Mouse (Mus musculus) cerebellum, postnatal 10 days (tissue): Measurements from ENCODE around the gene Fam241b.
A peak's percentile ranks its signal among the peaks of the same experiment; 100 is the strongest.

Experiments
- DNase-seq, 2 experiments: peaks; one replicate each; pipeline ENCODE4 v3.0.0; 2021; ENCODE audit warnings: mixed read lengths in 2 of 2

Fam241b gene

DNA sequence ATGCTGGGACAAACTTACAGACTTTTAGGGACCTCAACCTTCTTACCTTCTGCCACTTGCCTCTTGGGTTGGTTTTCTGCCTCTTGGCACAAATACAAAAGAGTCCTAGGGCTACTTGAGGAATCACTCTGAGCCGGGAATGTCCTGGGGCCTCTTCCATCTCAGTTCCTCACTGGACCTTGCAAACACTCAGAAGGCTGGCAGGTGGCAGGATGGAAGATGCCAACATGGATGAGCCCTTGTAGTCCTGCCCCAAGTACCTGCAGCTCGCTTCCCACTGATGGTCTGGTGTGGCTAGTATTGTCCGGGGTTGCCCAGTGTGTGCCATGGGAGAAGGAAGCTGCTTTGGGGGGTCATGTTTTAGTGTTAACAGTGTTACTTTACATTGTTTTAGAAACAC is 73.8 kb downstream of the Fam241b start:
- peak in 1 of 2 experiments; percentile 40 for DNase-seq

- no peak for DNase-seq
These were observed 74.3 kb downstream of the Fam241b start for GRCm38 (mm10) chr10:62069398-62069797.

DNA sequence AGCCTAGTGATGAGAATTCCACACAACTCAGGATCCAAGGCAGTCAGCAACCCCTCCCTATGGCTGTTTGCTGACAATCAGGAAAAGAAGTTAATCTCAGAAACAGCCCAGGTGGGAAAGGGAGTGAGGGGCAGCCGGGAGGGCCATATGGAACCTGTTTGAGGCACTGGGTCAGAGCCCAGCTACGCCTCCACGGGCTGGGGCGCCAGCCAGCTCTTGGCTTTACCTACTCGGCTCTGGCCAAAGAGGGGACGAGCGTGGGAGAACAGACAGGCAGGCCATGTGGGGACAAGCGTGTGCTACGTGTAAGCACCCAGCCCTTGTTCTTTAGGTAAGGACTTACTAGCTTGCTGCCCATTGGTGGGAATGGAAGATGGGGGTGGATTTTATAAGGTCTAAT is 75.2 kb downstream of the Fam241b start:
- DNase-seq, result peak; percentile 97 to 98

- DNase-seq, result no peak
These were observed 77.5 kb downstream of the Fam241b start for GRCm38 (mm10) chr10:62066213-62066612.

- no peak for DNase-seq
These were observed 80.9 kb downstream of the Fam241b start for GRCm38 (mm10) chr10:62062786-62063185.

DNA sequence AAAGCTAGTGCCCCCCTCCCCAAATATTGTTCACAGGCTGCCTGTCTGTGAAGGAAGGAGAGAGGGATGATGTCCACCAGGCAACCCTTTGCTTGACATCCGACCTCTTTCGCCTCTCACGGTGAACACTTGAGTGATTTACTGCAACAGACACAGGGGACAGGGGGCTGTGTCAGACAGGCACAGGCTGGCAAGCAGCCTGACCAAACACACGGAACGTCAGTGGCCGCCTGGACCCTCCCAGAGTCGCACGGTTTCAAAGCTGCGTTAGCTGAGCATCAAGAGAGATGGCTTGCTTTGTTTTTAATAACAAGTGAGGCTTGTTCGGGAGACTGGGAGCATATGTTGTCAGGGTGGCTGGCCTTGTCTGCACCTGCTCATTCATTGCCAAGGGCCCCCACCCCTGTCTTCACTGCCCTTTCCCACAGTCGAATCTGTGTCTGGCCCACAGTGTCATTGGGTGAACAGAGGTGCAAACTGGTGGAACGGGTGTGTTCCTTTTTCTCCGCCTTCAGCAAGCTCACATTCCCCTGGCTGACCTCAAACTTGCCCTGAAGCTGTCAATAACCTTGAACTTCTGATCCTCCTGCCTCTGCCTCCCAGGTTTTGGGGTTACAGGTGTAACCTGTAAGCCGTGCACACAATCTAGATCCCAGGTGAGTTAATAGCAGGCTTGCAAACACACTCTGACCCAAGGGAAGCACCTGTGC is 82.6 kb downstream of the Fam241b start:
- peak in 1 of 2 experiments; percentile 47 for DNase-seq

DNA sequence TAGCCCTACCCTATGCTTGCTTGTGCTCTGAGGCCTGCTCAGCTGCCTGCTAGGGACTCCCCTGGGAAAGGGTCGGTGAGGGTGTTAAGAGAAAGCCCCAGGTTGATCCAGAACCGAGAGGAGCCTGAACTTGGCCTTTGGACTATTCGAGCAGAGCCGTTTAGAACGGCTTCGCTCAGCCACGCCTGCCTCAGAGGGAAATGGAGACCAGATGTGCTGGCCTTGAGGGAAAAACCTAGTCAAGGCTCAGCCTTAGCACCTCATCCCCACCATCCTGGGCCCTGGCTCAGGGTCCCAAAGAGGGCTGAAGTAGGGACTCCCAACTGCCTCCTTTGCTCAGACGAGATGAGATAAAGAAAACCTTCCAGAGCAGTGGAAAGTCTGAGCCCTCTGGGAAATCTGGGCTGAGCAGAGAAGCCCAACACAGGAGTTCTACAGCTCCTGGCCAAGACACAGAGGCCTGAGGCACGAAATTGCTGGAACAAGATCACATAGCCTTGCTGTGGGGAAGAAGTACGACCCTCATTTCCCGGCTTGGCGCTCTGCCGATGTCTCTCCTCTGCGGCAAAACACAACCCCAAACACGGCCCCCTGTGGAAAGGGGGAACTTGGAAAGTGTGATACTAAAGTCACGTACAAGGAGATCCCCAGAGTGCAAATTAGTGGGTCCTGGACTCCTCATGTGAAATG is 83.4 kb downstream of the Fam241b start:
- peak; percentile 45 to 47 for DNase-seq

DNA sequence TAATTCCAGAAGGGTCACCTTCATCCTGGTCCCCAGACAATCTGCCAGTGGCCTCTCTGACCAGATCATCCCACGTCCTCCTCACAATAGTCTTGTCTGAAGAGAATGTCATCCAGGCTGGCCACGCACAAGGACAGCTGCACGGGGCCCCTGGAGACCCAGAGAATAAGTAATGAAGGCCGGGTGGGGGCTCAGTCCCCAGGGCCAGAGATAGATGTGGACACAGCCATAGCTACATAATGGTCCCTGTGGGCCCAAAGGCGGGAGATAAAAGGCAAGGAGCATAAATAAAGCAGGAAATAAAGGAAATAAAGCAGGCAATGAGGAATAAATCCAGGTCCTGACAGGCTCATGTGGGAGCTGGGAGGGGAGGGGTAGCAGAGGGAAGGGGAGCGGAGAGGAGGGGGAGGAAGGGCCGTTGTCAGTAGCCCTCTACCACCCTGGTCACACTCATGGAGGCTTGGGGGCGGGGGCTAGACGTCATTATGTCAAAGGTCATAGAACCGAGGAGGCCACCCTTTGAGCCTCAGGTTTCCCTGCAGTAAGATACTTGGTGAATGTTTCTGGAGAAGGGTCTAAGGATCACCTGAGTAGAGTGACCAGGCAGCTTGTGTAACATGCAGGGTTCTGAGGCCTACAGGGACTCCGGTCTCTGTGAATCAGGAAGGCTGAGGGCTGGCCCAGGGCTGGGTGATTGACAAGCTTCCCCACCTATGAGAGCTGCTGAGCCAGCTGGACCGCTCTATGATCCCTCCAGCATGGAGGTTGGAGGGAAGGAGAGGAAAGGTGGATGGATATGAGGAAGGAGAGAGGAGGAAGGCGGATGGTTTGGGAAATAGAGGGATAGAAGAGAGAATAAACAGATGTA is 85.0 kb downstream of the Fam241b start:
- DNase-seq, result peak; percentile 62 to 64
